10 mouse cellular contexts compared by ENCODE assay signal in genomic region chr11:69047592-69047991, GRCm38 (mm10). TPM values are rescaled to one million over a fixed set of nuclear protein-coding genes. Genes with fewer than 3 reads are reported as not detected.
DNase-seq lines count a peak whose midpoint lies in the region; ATAC-seq and TF ChIP-seq lines count a peak whose summit lies in the region.
"Had no signal": no experiment of that assay in that cellular context is flagged by ENCODE, and none has a peak within 500 bp of the region (broad histone marks: within the 10 kb centered on the region; RNA-seq: fewer than 3 reads in every experiment).

No protein-coding gene starts in this region.

- H3K4me3 ChIP-seq in lung, embryonic 14.5 days (ENCODE audit: low read depth, low read length) = peak overlapping the region; percentile 90
- H3K4me3 ChIP-seq in lung, postnatal 0 days (ENCODE audit: low read depth, low read length) = no peak overlapping the region
- H3K4me3 ChIP-seq in embryonic facial prominence, embryonic 12.5 days = 0 out of 2 replicates have a peak overlapping the region, but pooled peaks have one; percentile 62
- no peak overlapping the region for H3K4me3 ChIP-seq in forebrain, embryonic 14.5 days (ENCODE audit: low read depth, low read length)
- H3K4me3 ChIP-seq in liver, embryonic 12.5 days = peak overlapping the region; percentile 91

- no peak for TF ChIP-seq EP300 in lung, postnatal 0 days (IDR thresholded peaks at IDR 0.05)

- no peak for ATAC-seq in lung, embryonic 14.5 days (ENCODE audit: insufficient read depth)
- no peak for ATAC-seq in lung, postnatal 0 days
- ATAC-seq in embryonic facial prominence, embryonic 12.5 days (ENCODE audit: insufficient number of reproducible peaks, insufficient read depth, low FRiP score, low TSS enrichment) = no peak
- no peak for ATAC-seq in forebrain, embryonic 14.5 days
- no peak for ATAC-seq in liver, embryonic 12.5 days
- ATAC-seq: Patski had no signal

- no peak for TF ChIP-seq CTCF in lung, embryonic 14.5 days (IDR thresholded peaks at IDR 0.05; ENCODE audit: low read depth)
- no peak for TF ChIP-seq CTCF in lung, postnatal 0 days (IDR thresholded peaks at IDR 0.05)

- intact Hi-C loops in gastrocnemius, postnatal 14 days (cut with DNase I; ENCODE audit: low total_unique reads) = no loop called here

- DNase-seq in lung, embryonic 14.5 days = no peak
- DNase-seq in lung, postnatal 0 days (ENCODE audit: low spot score) = no peak
- DNase-seq in forebrain, embryonic 14.5 days (ENCODE audit: low spot score) = no peak
- DNase-seq in gastrocnemius, postnatal 14 days = no peak
- DNase-seq in spleen, postnatal 36 days (ENCODE audit: low spot score in 2 of 2) = no peak
- DNase-seq in retina, postnatal 1 day = no peak
- DNase-seq: kidney, adult 9 months had no signal

- no peaks in the 10 kb centered on the region for H3K27me3 ChIP-seq in lung, embryonic 14.5 days (ENCODE audit: insufficient read depth, low read length)
- H3K27me3 ChIP-seq in lung, postnatal 0 days (replicated peaks; ENCODE audit: insufficient read depth, low read length) = no peaks in the 10 kb centered on the region
- no peaks in the 10 kb centered on the region for H3K27me3 ChIP-seq in embryonic facial prominence, embryonic 12.5 days
- H3K27me3 ChIP-seq in forebrain, embryonic 14.5 days (replicated peaks; ENCODE audit: control insufficient read depth, insufficient read depth, low read length) = no peaks in the 10 kb centered on the region
- H3K27me3 ChIP-seq in liver, embryonic 12.5 days (replicated peaks) = no peaks in the 10 kb centered on the region
- H3K27me3 ChIP-seq: Patski had no signal

- 88% methylated on average over 12 of the region's 12 CpGs for WGBS in lung, embryonic 14.5 days
- WGBS in lung, postnatal 0 days = 73% methylated on average over 12 of the region's 12 CpGs
- WGBS in embryonic facial prominence, embryonic 12.5 days = 93% methylated on average over 12 of the region's 12 CpGs
- 89% methylated on average over 12 of the region's 12 CpGs for WGBS in forebrain, embryonic 14.5 days
- 92% methylated on average over 12 of the region's 12 CpGs for WGBS in liver, embryonic 12.5 days (ENCODE audit: insufficient replicate concordance)

- peak overlapping the region; percentile 32; the same call in 1 of the 2 replicates for H3K9ac ChIP-seq in lung, embryonic 14.5 days
- H3K9ac ChIP-seq in lung, postnatal 0 days (replicated peaks; ENCODE audit: low read depth) = no peak overlapping the region
- H3K9ac ChIP-seq in embryonic facial prominence, embryonic 12.5 days = no peak overlapping the region
- H3K9ac ChIP-seq in forebrain, embryonic 14.5 days (ENCODE audit: low read length) = peak overlapping the region; percentile 37; the same call in 1 of the 2 replicates
- peak overlapping the region; percentile 96 for H3K9ac ChIP-seq in liver, embryonic 12.5 days

- peak overlapping the region; percentile 91 for H3K4me2 ChIP-seq in lung, embryonic 14.5 days
- H3K4me2 ChIP-seq in lung, postnatal 0 days (replicated peaks; ENCODE audit: low read depth, low read length) = no peak overlapping the region
- peak overlapping the region; percentile 63 for H3K4me2 ChIP-seq in embryonic facial prominence, embryonic 12.5 days (replicated peaks)
- peak overlapping the region; percentile 88 for H3K4me2 ChIP-seq in forebrain, embryonic 14.5 days (ENCODE audit: low read length)
- peak overlapping the region; percentile 76 for H3K4me2 ChIP-seq in liver, embryonic 12.5 days

- H3K27ac ChIP-seq in lung, embryonic 14.5 days (ENCODE audit: low read depth) = no peak overlapping the region
- no peak overlapping the region for H3K27ac ChIP-seq in lung, postnatal 0 days (ENCODE audit: low read length)
- H3K27ac ChIP-seq in embryonic facial prominence, embryonic 12.5 days = no peak overlapping the region
- H3K27ac ChIP-seq in forebrain, embryonic 14.5 days (ENCODE audit: low read depth, low read length) = no peak overlapping the region
- H3K27ac ChIP-seq in liver, embryonic 12.5 days = peak overlapping the region; percentile 16; the same call in 1 of the 2 replicates

- H3K36me3 ChIP-seq in lung, embryonic 14.5 days (ENCODE audit: insufficient read depth) = peaks cover 48% of the 10 kb centered on the region
- H3K36me3 ChIP-seq in lung, postnatal 0 days (ENCODE audit: insufficient read depth, low read length) = no peaks in the 10 kb centered on the region
- H3K36me3 ChIP-seq in embryonic facial prominence, embryonic 12.5 days = peaks cover 32% of the 10 kb centered on the region
- H3K36me3 ChIP-seq in forebrain, embryonic 14.5 days (ENCODE audit: control insufficient read depth, insufficient read depth, low read length) = peaks cover 33% of the 10 kb centered on the region
- peaks cover 53% of the 10 kb centered on the region for H3K36me3 ChIP-seq in liver, embryonic 12.5 days

- no peaks in the 10 kb centered on the region for H3K9me3 ChIP-seq in lung, embryonic 14.5 days (ENCODE audit: low read depth, low read length)
- no peaks in the 10 kb centered on the region for H3K9me3 ChIP-seq in lung, postnatal 0 days (ENCODE audit: low read length)
- no peaks in the 10 kb centered on the region for H3K9me3 ChIP-seq in embryonic facial prominence, embryonic 12.5 days
- H3K9me3 ChIP-seq in forebrain, embryonic 14.5 days (replicated peaks; ENCODE audit: control insufficient read depth, low read length) = no peaks in the 10 kb centered on the region
- H3K9me3 ChIP-seq in liver, embryonic 12.5 days (replicated peaks) = no peaks in the 10 kb centered on the region

- peaks cover 13% of the 10 kb centered on the region for H3K4me1 ChIP-seq in lung, embryonic 14.5 days (ENCODE audit: insufficient read depth)
- no peaks in the 10 kb centered on the region for H3K4me1 ChIP-seq in lung, postnatal 0 days (ENCODE audit: insufficient read depth, low read depth, low read length)
- H3K4me1 ChIP-seq in embryonic facial prominence, embryonic 12.5 days = peaks cover 17% of the 10 kb centered on the region
- H3K4me1 ChIP-seq in forebrain, embryonic 14.5 days (ENCODE audit: control insufficient read depth, insufficient read depth, low read length) = peaks cover 10% of the 10 kb centered on the region; the same call in 1 of the 2 replicates
- peaks cover 52% of the 10 kb centered on the region for H3K4me1 ChIP-seq in liver, embryonic 12.5 days

RNA-seq across cellular contexts. Expression of gene Aurkb, which starts 2.1 kb away (rescaled TPM):
- 209 and 211 TPM in 2 replicates for polyA plus RNA-seq in lung, embryonic 14.5 days (2014; fragmentation: Nextera tagmentation; extraction: Ambion mirVana)
- 6.5 and 9.1 TPM in 2 replicates for polyA plus RNA-seq in lung, postnatal 0 days (2015; fragmentation: Nextera tagmentation; extraction: Ambion mirVana)
- 148 and 152 TPM in 2 replicates for polyA plus RNA-seq in embryonic facial prominence, embryonic 12.5 days (2016; fragmentation: Nextera tagmentation; extraction: Ambion mirVana)
- 69.2 and 74.0 TPM in 2 replicates for polyA plus RNA-seq in forebrain, embryonic 14.5 days (2014; fragmentation: Nextera tagmentation; extraction: Ambion mirVana)
- 142 TPM in 2 replicates for polyA plus RNA-seq in liver, embryonic 12.5 days (2016; fragmentation: Nextera tagmentation; extraction: Ambion mirVana)
- total RNA-seq in gastrocnemius, postnatal 14 days (2021) = 1 to 10 TPM; 4.2 to 4.4 TPM

RNA-seq across cellular contexts. Expression of gene Borcs6, which starts 11.9 kb away (rescaled TPM):
- polyA plus RNA-seq in lung, embryonic 14.5 days (2014; fragmentation: Nextera tagmentation; extraction: Ambion mirVana) = 8.0 and 9.5 TPM in 2 replicates
- polyA plus RNA-seq in lung, postnatal 0 days (2015; fragmentation: Nextera tagmentation; extraction: Ambion mirVana) = 20.1 and 21.9 TPM in 2 replicates
- polyA plus RNA-seq in embryonic facial prominence, embryonic 12.5 days (2016; fragmentation: Nextera tagmentation; extraction: Ambion mirVana) = 12.3 and 12.6 TPM in 2 replicates
- 10.7 and 13.9 TPM in 2 replicates for polyA plus RNA-seq in forebrain, embryonic 14.5 days (2014; fragmentation: Nextera tagmentation; extraction: Ambion mirVana)
- 5.3 and 6.1 TPM in 2 replicates for polyA plus RNA-seq in liver, embryonic 12.5 days (2016; fragmentation: Nextera tagmentation; extraction: Ambion mirVana)
- total RNA-seq in gastrocnemius, postnatal 14 days (2021) = 10 to 100 TPM; 13.5 to 14.3 TPM

RNA-seq across cellular contexts. Expression of gene Tmem107, which starts 23.0 kb away (rescaled TPM):
- 51.0 and 54.4 TPM in 2 replicates for polyA plus RNA-seq in lung, embryonic 14.5 days (2014; fragmentation: Nextera tagmentation; extraction: Ambion mirVana)
- 62.9 and 70.0 TPM in 2 replicates for polyA plus RNA-seq in lung, postnatal 0 days (2015; fragmentation: Nextera tagmentation; extraction: Ambion mirVana)
- polyA plus RNA-seq in embryonic facial prominence, embryonic 12.5 days (2016; fragmentation: Nextera tagmentation; extraction: Ambion mirVana) = 36.8 and 43.5 TPM in 2 replicates
- polyA plus RNA-seq in forebrain, embryonic 14.5 days (2014; fragmentation: Nextera tagmentation; extraction: Ambion mirVana) = 45.2 and 49.6 TPM in 2 replicates
- polyA plus RNA-seq in liver, embryonic 12.5 days (2016; fragmentation: Nextera tagmentation; extraction: Ambion mirVana) = 32.0 and 34.8 TPM in 2 replicates
- 1 to 10 TPM; 2.9 to 4.7 TPM for total RNA-seq in gastrocnemius, postnatal 14 days (2021)

RNA-seq across cellular contexts. Expression of gene Ctc1, which starts 31.9 kb away (rescaled TPM):
- 59.3 and 63.6 TPM in 2 replicates for polyA plus RNA-seq in lung, embryonic 14.5 days (2014; fragmentation: Nextera tagmentation; extraction: Ambion mirVana)
- 12.2 and 12.3 TPM in 2 replicates for polyA plus RNA-seq in lung, postnatal 0 days (2015; fragmentation: Nextera tagmentation; extraction: Ambion mirVana)
- polyA plus RNA-seq in embryonic facial prominence, embryonic 12.5 days (2016; fragmentation: Nextera tagmentation; extraction: Ambion mirVana) = 71.0 and 75.2 TPM in 2 replicates
- polyA plus RNA-seq in forebrain, embryonic 14.5 days (2014; fragmentation: Nextera tagmentation; extraction: Ambion mirVana) = 43.4 and 56.1 TPM in 2 replicates
- polyA plus RNA-seq in liver, embryonic 12.5 days (2016; fragmentation: Nextera tagmentation; extraction: Ambion mirVana) = 31.4 and 34.2 TPM in 2 replicates
- total RNA-seq in gastrocnemius, postnatal 14 days (2021) = 1 to 10 TPM; 7.5 to 8.1 TPM

RNA-seq across cellular contexts. Expression of gene Pfas, which starts 39.3 kb away (rescaled TPM):
- polyA plus RNA-seq in lung, embryonic 14.5 days (2014; fragmentation: Nextera tagmentation; extraction: Ambion mirVana) = 36.8 and 43.3 TPM in 2 replicates
- polyA plus RNA-seq in lung, postnatal 0 days (2015; fragmentation: Nextera tagmentation; extraction: Ambion mirVana) = 7.0 and 9.0 TPM in 2 replicates
- 44.0 and 44.3 TPM in 2 replicates for polyA plus RNA-seq in embryonic facial prominence, embryonic 12.5 days (2016; fragmentation: Nextera tagmentation; extraction: Ambion mirVana)
- 14.1 and 15.6 TPM in 2 replicates for polyA plus RNA-seq in forebrain, embryonic 14.5 days (2014; fragmentation: Nextera tagmentation; extraction: Ambion mirVana)
- polyA plus RNA-seq in liver, embryonic 12.5 days (2016; fragmentation: Nextera tagmentation; extraction: Ambion mirVana) = 42.2 and 44.4 TPM in 2 replicates
- 1 to 10 TPM; 5.6 to 7.3 TPM for total RNA-seq in gastrocnemius, postnatal 14 days (2021)

Comparison
In these comparisons a context has a peak if more than half of its experiments do, and no peak if none do; other contexts are left out.
1. H3K4me3 ChIP-seq: peak in lung, embryonic 14.5 days (single experiment), embryonic facial prominence, embryonic 12.5 days (single experiment) and liver, embryonic 12.5 days (single experiment); none in lung, postnatal 0 days (single experiment) and forebrain, embryonic 14.5 days (single experiment).
2. H3K9ac ChIP-seq: peak in lung, embryonic 14.5 days (single experiment), forebrain, embryonic 14.5 days (single experiment) and liver, embryonic 12.5 days (single experiment); none in lung, postnatal 0 days (single experiment) and embryonic facial prominence, embryonic 12.5 days (single experiment).